Mouse (Mus musculus) CD4-positive, CD25-positive, alpha-beta regulatory T cell, adult 4 months (primary cell): ENCODE measurements around the gene Ralgapa1. TPM values are rescaled to one million over a fixed set of nuclear protein-coding genes. Genes with fewer than 3 reads are reported as not detected.

Source experiments
- polyA plus RNA-seq, 2 experiments: library from polyadenylated mRNA; unstranded; fragments of 100-300 nt; shearing (Covaris generic); gene quantifications; one replicate each; pipeline ENCODE4 v1.2.1; 2017

Ralgapa1 gene
- polyA plus RNA-seq, 2 experiments from 2014 or later: 14.0 to 17.4 TPM

Other genes with a start within 250 kb of the Ralgapa1 start
- gene Insm2, start 221.7 kb downstream of the Ralgapa1 start, polyA plus RNA-seq: under 1 TPM in 1 of 2 experiments, not detected in 1; 0.20 TPM
- 10 to 100 TPM; 13.8 to 15.8 TPM for gene Brms1l, start 15.2 kb upstream of the Ralgapa1 start, polyA plus RNA-seq